Mouse (Mus musculus) heart, adult 18-20 months (tissue): ENCODE data around the gene Exosc5. TPM values are rescaled to one million over a fixed set of nuclear protein-coding genes. Genes with fewer than 3 reads are reported as not detected.

ENCODE experiments used
- DNase-seq, 2 experiments: peaks; one replicate each; pipeline ENCODE4 v3.0.0; 2021 to 2022; ENCODE audit warnings: mixed read lengths in 1 of 2
- total RNA-seq, 2 experiments: library from RNA; stranded (reverse); gene quantifications; 2 replicates each; pipeline ENCODE4 v1.2.3; 2021

Exosc5 gene
- total RNA-seq, 2 experiments from 2014 or later = 17.2 to 17.5 TPM

GRCm38 (mm10) chr7:25636373-25636772 is 22.6 kb upstream of the Exosc5 start:
- DNase-seq = no peak

GRCm38 (mm10) chr7:25637099-25637498 is 21.9 kb upstream of the Exosc5 start:
- no peak for DNase-seq

- no peak for DNase-seq
Measured at GRCm38 (mm10) chr7:25639754-25640153, 19.2 kb upstream of the Exosc5 start.

- no peak for DNase-seq
Measured at GRCm38 (mm10) chr7:25644136-25644535, 14.8 kb upstream of the Exosc5 start.

- no peak for DNase-seq
Measured at GRCm38 (mm10) chr7:25644631-25645030, 14.3 kb upstream of the Exosc5 start.

- DNase-seq = no peak
Measured at GRCm38 (mm10) chr7:25645074-25645473, 13.9 kb upstream of the Exosc5 start.

- no peak for DNase-seq
Measured at GRCm38 (mm10) chr7:25647574-25648123, 11.3 kb upstream of the Exosc5 start.

- no peak for DNase-seq
Measured at GRCm38 (mm10) chr7:25649839-25650238, 9.1 kb upstream of the Exosc5 start.

- DNase-seq = peak in 1 of 2 experiments; percentile 42
Measured at GRCm38 (mm10) chr7:25651281-25651680, 7.7 kb upstream of the Exosc5 start.

- DNase-seq = no peak
Measured at GRCm38 (mm10) chr7:25652244-25652759, 6.7 kb upstream of the Exosc5 start.

- peak in 1 of 2 experiments; percentile 54 for DNase-seq
Measured at GRCm38 (mm10) chr7:25655601-25656428, 3.1 kb upstream of the Exosc5 start.

GRCm38 (mm10) chr7:25657785-25658184 is 1.2 kb upstream of the Exosc5 start:
- DNase-seq = no peak

- no peak for DNase-seq
Measured at GRCm38 (mm10) chr7:25666381-25666780, 7.4 kb downstream of the Exosc5 start.

GRCm38 (mm10) chr7:25669158-25669557 is 10.2 kb downstream of the Exosc5 start:
- no peak for DNase-seq

GRCm38 (mm10) chr7:25669631-25670030 is 10.7 kb downstream of the Exosc5 start:
- DNase-seq = no peak

GRCm38 (mm10) chr7:25670096-25670495 is 11.1 kb downstream of the Exosc5 start:
- DNase-seq = no peak

- no peak for DNase-seq
Measured at GRCm38 (mm10) chr7:25671686-25672085, 12.7 kb downstream of the Exosc5 start.

- DNase-seq = no peak
Measured at GRCm38 (mm10) chr7:25672442-25672841, 13.5 kb downstream of the Exosc5 start.

GRCm38 (mm10) chr7:25674297-25674696 is 15.3 kb downstream of the Exosc5 start:
- no peak for DNase-seq

- DNase-seq = no peak
Measured at GRCm38 (mm10) chr7:25674719-25675300, 15.8 kb downstream of the Exosc5 start, which contains the start of gene Tmem91. TSS of gene Tmem91 (minus strand) at chr7:25675166.

GRCm38 (mm10) chr7:25675405-25675804 is 16.4 kb downstream of the Exosc5 start:
- no peak for DNase-seq

- DNase-seq = peak; percentile 88 to 90
Measured at GRCm38 (mm10) chr7:25676085-25676781, 17.3 kb downstream of the Exosc5 start.
